Mouse (Mus musculus) small intestine, adult 2 months (tissue): ENCODE data around the gene Grb2. TPM values are rescaled to one million over a fixed set of nuclear protein-coding genes. Genes with fewer than 3 reads are reported as not detected.

Experiments
- H3K27ac ChIP-seq: fragments of 200-500 bp; 2 replicates; pipeline ENCODE4 v1.5.1; 2012; ENCODE audit warnings: low read depth, low read length, control low read depth, inconsistent platforms; ENCODE audit not compliant: insufficient read depth
- H3K27me3 ChIP-seq: fragments of 200-500 bp; 2 replicates; pipeline ENCODE4 v1.6.1; 2012; ENCODE audit warnings: mild to moderate bottlenecking, moderate library complexity, low read length, inconsistent platforms; ENCODE audit not compliant: control insufficient read depth, insufficient read depth
- H3K36me3 ChIP-seq: fragments of 200-500 bp; 2 replicates; pipeline ENCODE4 v1.6.1; 2012; ENCODE audit warnings: mild to moderate bottlenecking, low read length, control low read depth, inconsistent platforms; ENCODE audit not compliant: control insufficient read depth, insufficient read depth
- H3K4me1 ChIP-seq: fragments of 200-500 bp; 2 replicates; pipeline ENCODE4 v1.6.1; 2012; ENCODE audit warnings: low read length, inconsistent platforms, mixed read lengths; ENCODE audit not compliant: control insufficient read depth, insufficient read depth, insufficient read length
- H3K4me3 ChIP-seq: fragments of 200-500 bp; 2 replicates; pipeline ENCODE4 v1.5.1; 2012; ENCODE audit warnings: low read depth, mild to moderate bottlenecking, control low read depth, inconsistent platforms, low read length, moderate library complexity
- CTCF ChIP-seq: fragments of 200-500 bp; IDR thresholded peaks from 2 replicates; pipeline ENCODE4 v1.5.1; 2012; ENCODE audit warnings: low read depth, mild to moderate bottlenecking, control low read depth, inconsistent platforms, low read length, moderate library complexity, mixed read lengths; ENCODE audit not compliant: insufficient replicate concordance, insufficient read length; ENCODE audit errors: extremely low read depth
- POLR2A ChIP-seq: fragments of 200-500 bp; IDR thresholded peaks from 2 replicates; pipeline ENCODE4 v1.6.1; 2012; ENCODE audit warnings: low read depth, mild to moderate bottlenecking, control low read depth, inconsistent platforms, low read length, moderate library complexity
- WGBS: fragments of 180-500 bp; shearing (Covaris S2); methylation state at CpG from one replicate; pipeline ENCODE4 v1.1.7; 2018; 5-methylcytosine and 5-hydroxymethylcytosine counted together
- polyA plus RNA-seq: library from polyadenylated mRNA; depleted of rRNA; stranded (reverse); fragments of >200 nt; gene quantifications from 2 replicates; pipeline ENCODE4 v1.2.3, GENCODE M21; 2012

The Grb2 gene
- polyA plus RNA-seq, 1 experiment, result 34.8 TPM

- WGBS, result 90% methylated on average over 14 of the region's 14 CpGs
- Histone ChIP-seq H3K27me3 (no peaks in the 10 kb centered on the region), H3K27ac (no peak overlapping the region), H3K36me3 (peaks cover 2% of the 10 kb centered on the region), H3K4me3 (no peak overlapping the region), H3K4me1 (peaks cover 3% of the 10 kb centered on the region)
- no peak for TF ChIP-seq CTCF
Observed at GRCm38 (mm10) chr11:115689137-115689915, 19.1 kb downstream of the Grb2 start.

DNA sequence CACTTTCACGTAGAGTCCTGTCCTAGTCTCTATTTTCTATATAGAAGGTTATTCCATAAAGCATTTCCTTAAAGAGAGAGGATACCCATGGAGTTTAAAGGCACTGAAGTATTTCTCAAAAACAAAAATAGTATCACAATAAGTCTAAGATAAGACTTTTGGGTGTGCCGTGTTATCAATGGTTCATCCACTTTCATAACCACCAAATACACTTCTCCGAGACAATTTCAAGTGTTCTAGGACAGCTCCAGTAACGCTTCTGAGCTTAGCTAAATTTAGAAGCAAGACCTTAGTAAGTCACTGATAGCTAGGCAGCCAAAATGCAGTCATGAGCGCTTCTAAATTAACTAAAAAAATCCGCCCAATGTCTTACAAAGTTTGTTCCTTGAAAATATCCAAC, 22.0 kb downstream of the Grb2 start:
- Histone ChIP-seq H3K27ac (no peak overlapping the region), H3K27me3 (no peaks in the 10 kb centered on the region), H3K36me3 (peaks cover 12% of the 10 kb centered on the region), H3K4me3 (no peak overlapping the region), H3K4me1 (peaks cover 3% of the 10 kb centered on the region)
- 77% methylated on average over 6 of the region's 6 CpGs for WGBS
- no peak for TF ChIP-seq CTCF

DNA sequence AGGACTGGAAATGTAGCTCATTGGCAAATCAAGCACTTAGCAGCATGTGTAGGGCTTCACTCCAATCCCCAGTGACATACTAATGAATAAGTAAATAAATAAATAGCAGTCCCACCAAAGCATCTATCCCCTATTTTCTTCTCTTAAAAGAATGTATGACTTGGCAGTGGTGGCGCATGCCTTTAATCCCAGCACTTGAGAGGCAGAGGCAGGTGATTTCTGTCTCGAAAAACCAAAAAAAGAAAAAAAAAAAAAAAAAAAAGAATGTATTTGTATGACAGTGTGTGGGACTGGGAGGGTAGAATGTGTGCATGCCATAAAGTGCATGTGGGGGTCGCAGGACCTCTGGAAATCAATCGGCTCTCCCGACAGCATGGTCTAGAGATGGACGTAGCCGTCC, 22.4 kb downstream of the Grb2 start:
- Histone ChIP-seq H3K4me1 (peaks cover 3% of the 10 kb centered on the region), H3K27me3 (no peaks in the 10 kb centered on the region), H3K36me3 (peaks cover 12% of the 10 kb centered on the region), H3K27ac (no peak overlapping the region), H3K4me3 (no peak overlapping the region)
- 77% methylated on average over 7 of the region's 7 CpGs for WGBS
- TF ChIP-seq POLR2A (no peak), CTCF (no peak)

DNA sequence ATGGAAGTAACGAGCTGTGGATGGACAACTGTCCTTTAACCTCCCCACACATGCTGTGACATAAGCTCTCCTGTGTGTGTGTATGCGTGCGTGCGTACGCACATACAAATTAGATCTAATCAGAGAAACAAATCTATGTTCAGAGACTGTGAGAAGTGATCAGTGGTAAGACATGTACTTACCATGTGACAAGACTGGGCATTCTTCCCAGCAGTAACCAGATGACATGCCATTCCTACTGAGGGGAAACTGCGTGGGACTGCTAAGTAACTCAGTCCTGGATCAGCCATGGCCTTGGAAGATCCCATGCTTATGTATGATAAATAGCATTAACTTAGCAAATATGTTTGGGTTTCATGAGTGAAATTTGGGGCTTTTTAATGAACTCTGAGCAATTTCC, 23.5 kb downstream of the Grb2 start:
- H3K27me3 ChIP-seq, result no peaks in the 10 kb centered on the region
- H3K4me1 ChIP-seq, result peaks cover 3% of the 10 kb centered on the region
- no peak overlapping the region for H3K4me3 ChIP-seq
- WGBS, result 90% methylated on average over 6 of the region's 6 CpGs
- TF ChIP-seq POLR2A (no peak), CTCF (no peak)
- H3K27ac ChIP-seq, result no peak overlapping the region
- peaks cover 12% of the 10 kb centered on the region for H3K36me3 ChIP-seq

DNA sequence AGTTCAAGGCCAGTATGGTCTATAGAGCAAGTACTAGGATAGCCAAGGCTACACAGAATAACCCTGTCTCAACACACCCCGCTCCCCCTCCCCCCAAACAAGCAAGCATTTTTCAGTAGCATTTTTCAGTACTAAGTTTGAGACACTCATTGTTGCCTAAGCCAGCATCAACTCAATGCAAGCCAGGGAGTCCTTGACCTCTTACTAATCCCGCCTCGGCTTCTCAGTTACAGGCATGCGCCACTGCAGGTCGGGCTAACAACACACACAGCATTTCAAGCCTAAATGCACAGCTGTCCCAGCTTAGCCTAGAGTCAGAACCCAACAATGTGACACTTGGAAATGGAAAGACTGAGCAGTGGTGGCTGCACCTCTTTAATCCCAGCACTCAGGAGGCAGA, 25.1 kb downstream of the Grb2 start:
- Histone ChIP-seq H3K36me3 (peaks cover 10% of the 10 kb centered on the region), H3K27ac (no peak overlapping the region), H3K4me3 (no peak overlapping the region), H3K27me3 (no peaks in the 10 kb centered on the region), H3K4me1 (peaks cover 10% of the 10 kb centered on the region; the same call in 1 of the 2 replicates)
- TF ChIP-seq CTCF, result no peak
- TF ChIP-seq POLR2A, result no peak
- WGBS, result 96% methylated on average over 5 of the region's 5 CpGs

- TF ChIP-seq POLR2A (no peak), CTCF (no peak)
- Histone ChIP-seq H3K36me3 (peaks cover 12% of the 10 kb centered on the region), H3K27ac (no peak overlapping the region), H3K4me1 (peaks cover 12% of the 10 kb centered on the region; the same call in 1 of the 2 replicates), H3K4me3 (no peak overlapping the region), H3K27me3 (no peaks in the 10 kb centered on the region)
- 95% methylated on average over 3 of the region's 3 CpGs for WGBS
Observed at GRCm38 (mm10) chr11:115682411-115682810, 26.0 kb downstream of the Grb2 start.

DNA sequence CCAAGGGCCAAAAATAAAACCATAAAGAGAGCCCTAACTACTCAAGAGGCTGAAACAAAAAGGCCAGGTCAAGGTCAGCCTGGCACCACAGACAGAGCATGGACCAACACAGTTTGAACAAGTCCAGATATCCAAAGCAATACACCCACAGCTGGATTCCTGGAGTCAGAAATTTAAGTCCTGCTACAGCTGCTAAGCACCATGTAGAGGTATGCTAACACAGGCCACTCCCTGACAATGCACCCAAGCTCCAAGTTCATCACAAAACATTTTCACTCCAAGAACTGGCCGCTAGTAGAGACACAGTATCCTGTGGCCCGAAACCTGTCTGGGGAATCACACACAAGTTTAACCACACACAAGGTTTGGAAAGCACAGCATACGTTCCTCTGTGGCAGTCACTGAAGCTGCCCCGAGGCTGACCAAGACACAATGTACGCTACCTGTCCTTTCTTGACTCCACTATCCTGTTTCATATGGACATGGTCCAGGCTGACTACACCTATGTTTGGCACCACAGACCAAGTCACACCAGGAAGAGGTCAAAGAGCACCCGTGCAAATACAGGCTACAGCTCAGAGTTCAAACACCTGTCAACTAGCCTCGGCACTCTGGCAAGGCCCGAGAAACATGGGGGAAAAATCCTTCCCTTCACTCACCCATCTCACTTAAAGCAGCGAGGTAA, 28.7 kb downstream of the Grb2 start:
- Histone ChIP-seq H3K27ac (peak overlapping the region; percentile 93), H3K4me1 (peaks cover 18% of the 10 kb centered on the region; the same call in 1 of the 2 replicates), H3K27me3 (no peaks in the 10 kb centered on the region), H3K4me3 (no peak overlapping the region), H3K36me3 (peaks cover 18% of the 10 kb centered on the region)
- TF ChIP-seq CTCF (no peak), POLR2A (no peak)
- 40% methylated on average over 9 of the region's 9 CpGs for WGBS

GRCm38 (mm10) chr11:115678861-115679260, 29.5 kb downstream of the Grb2 start:
- WGBS, result 83% methylated on average over 6 of the region's 6 CpGs
- Histone ChIP-seq H3K4me3 (no peak overlapping the region), H3K36me3 (peaks cover 18% of the 10 kb centered on the region), H3K27ac (peak overlapping the region; percentile 93; the same call in 1 of the 2 replicates), H3K4me1 (peaks cover 24% of the 10 kb centered on the region), H3K27me3 (no peaks in the 10 kb centered on the region)
- TF ChIP-seq CTCF (no peak), POLR2A (no peak)
